Mouse (Mus musculus): ENCODE results near the gene Gm17545. TPM values are rescaled to one million over a fixed set of nuclear protein-coding genes. Genes with fewer than 3 reads are reported as not detected.

The Gm17545 gene
- total RNA-seq, 2 experiments from 2014 or later, result not detected

- no peak for ATAC-seq (replicated peaks; ENCODE audit: poor library complexity, severe bottlenecking)
These were observed 30.6 kb downstream of the Gm17545 start for GRCm38 (mm10) chr9:22484562-22485308.

DNA sequence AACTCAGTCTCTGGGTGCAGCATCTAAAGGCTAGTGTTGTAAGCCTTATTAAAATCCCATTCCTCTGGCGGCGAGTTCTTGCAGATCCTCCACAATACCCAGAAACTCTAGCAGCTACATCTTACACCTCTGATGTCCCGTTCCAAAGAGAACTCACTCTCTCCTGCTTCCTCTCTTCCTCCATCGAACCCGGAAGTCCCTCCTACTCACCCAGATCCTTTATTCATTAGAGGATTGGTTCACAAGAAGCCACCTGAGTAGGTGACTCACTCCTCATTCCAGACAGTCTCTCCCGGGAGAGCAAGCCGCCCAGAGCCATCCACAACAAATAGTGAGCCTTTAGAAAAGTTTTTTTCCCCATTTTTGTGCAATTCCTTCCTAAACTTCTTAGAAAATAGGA lies 32.1 kb downstream of the Gm17545 start:
- ATAC-seq (replicated peaks; ENCODE audit: poor library complexity, severe bottlenecking), result no peak

DNA sequence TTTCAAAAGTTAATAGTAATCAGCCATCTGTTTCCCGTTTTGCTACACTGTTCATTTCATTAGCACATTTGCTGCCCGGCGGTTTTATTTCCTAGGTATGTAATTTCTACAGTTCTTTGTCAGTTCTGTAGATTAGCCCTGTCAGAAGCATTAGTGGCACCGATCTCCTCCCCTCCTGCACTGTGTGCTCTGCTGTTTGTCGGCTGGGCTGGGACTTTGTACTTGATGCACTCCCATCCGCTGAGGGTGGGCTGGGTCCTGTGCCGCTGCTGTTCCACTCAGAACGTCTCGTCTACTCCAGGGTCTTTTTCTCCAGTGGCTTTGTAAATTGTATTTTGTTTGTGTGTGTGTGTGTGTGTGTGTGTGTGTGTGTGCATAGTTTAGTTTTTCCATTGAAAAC lies 34.9 kb downstream of the Gm17545 start:
- ATAC-seq (replicated peaks; ENCODE audit: poor library complexity, severe bottlenecking), result no peak

DNA sequence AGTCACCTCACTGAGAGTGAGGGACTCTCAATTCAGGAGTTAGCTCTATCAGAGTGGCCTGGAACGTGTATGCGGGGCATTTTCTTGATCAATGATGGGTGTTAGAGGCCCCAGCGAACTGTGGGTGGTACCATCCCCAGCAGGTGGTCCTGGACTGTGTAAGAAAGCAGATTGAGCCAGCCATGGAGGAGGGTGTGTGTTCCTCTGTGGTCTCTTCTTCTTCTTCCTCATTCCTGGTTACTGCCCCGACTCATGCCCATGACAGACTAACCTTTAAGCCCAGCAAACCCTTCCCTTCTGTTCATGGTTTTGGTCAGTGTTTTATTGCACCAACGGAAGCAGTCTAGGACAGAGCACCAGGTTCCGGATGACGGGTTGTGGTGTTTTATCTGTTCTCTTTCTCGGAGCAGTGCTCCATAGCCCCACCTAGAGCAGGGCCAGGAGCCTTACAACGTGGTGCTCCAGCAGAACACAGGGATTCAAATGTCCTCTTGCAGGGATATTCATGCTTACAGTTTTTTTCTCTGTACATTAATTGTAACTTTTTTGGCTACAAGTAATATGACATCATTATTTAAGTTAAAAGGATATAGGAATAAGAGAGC lies 40.2 kb downstream of the Gm17545 start:
- peak; percentile 69 for ATAC-seq (replicated peaks; ENCODE audit: poor library complexity, severe bottlenecking)

DNA sequence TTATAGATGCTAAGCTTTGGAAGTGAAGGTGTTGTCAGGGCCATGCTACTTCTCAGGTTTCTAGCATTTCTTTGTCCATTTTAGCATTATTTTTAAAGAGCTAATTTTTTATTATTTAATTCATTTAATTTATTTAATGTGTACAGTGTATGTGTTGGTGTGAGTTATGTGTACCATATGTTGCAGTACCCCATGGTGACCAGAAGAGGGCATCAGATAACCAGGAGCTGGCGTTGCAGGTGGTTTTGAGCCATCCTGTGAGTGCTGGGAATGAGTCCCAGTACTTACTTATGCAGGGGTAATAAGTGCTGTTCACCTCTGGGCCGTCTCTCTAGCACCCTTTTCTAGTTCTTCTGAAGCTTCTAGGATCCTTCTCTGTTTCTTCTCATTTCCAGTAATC lies 41.0 kb downstream of the Gm17545 start:
- no peak for ATAC-seq (replicated peaks; ENCODE audit: poor library complexity, severe bottlenecking)

DNA sequence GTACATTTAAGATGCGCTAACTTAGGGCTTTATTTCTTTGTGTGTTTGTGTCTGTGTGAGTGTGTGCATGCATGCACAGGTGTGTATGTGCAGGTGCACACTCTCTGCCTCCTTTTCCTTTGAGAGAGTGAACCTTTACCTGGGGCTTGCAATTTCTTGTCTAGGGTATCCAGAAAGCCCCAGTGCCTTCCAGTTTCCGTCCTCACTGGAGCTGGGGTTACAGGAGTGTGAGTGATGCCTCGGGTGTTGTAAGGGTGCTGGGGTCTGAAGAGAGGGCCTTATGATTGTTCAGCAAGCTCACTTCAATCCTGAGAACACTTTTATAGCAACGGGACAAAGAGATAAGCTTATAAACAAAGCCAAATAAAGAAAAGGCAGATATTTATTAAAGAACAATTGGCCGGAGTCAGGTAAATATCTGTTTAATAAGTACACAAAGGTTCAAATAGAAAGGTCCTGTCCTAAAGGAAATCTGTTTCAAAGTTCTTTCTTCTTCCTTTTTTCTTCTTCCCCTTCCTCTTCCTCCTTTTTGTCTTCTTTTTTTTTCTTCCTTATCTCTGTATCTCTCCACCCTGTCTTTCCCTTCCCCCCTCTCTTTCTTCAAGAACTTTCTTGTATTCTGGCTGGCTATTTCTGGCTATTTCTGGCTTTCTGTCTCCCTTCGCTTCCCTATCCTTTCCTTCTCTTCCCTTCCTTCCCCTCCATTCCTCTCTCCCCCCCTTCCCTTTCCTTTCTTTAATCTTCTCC lies 43.1 kb downstream of the Gm17545 start:
- ATAC-seq (replicated peaks; ENCODE audit: poor library complexity, severe bottlenecking), result no peak

DNA sequence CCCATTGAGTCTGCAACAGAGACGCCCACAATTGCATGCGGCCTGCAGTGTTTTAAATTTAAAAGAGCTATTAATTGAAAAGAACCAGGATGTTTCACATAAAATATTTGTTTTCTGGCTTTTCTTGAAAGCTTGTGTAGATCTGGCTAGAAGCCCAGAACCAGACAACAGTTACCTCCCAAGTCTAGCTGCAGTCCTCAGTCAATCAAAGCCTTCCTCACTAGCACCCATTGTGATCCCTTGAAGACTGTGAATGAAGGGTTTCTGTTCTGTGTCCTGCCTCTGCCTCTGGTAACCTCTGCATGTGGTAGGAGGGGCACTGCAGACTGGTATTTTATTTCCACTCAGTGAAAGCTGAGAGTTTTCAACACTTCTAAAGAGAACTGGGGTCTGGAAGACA lies 48.9 kb downstream of the Gm17545 start:
- no peak for ATAC-seq (replicated peaks; ENCODE audit: poor library complexity, severe bottlenecking)

- no peak for ATAC-seq (replicated peaks; ENCODE audit: poor library complexity, severe bottlenecking)
These were observed 49.5 kb downstream of the Gm17545 start for GRCm38 (mm10) chr9:22503581-22503980.

DNA sequence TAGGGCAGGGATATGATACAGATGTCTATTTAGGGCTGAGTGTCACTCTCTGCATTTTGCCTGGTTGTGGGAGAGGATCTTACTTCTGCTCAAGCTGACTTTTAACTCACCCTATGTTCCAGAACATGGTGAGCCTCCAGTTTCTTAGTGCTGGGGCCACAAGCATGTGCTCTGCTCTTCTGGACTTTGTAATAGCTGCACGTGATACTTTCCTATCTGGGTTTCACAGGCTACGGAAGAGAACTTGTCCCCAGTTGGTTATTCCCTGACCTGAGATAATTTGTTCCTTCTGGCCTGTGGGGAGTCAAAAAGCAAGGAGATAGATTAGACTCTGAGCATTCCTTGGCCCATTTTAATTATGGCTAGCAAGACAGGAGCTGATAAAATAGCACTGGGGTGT lies 51.5 kb downstream of the Gm17545 start:
- no peak for ATAC-seq (replicated peaks; ENCODE audit: poor library complexity, severe bottlenecking)

Other genes with a start within 250 kb of the Gm17545 start
- gene Zfp809, start 228.6 kb upstream of the Gm17545 start, total RNA-seq (2014; fragmentation: Nextera tagmentation), result 50.6 and 54.9 TPM in 2 replicates
- 20.4 and 27.2 TPM in 2 replicates for gene Zfp809, start 228.6 kb upstream of the Gm17545 start, total RNA-seq (2017)
- gene Zfp599, start 194.4 kb upstream of the Gm17545 start, total RNA-seq (2014; fragmentation: Nextera tagmentation), result 1.3 and 3.1 TPM in 2 replicates
- 8.9 and 10.3 TPM in 2 replicates for gene Zfp599, start 194.4 kb upstream of the Gm17545 start, total RNA-seq (2017)
- gene Zfp810, start 146.6 kb upstream of the Gm17545 start, total RNA-seq (2014; fragmentation: Nextera tagmentation), result 10.4 and 17.4 TPM in 2 replicates
- gene Zfp810, start 146.6 kb upstream of the Gm17545 start, total RNA-seq (2017), result 9.4 and 16.3 TPM in 2 replicates
- 40.1 and 40.4 TPM in 2 replicates for gene Anln, start 65.1 kb upstream of the Gm17545 start, total RNA-seq (2014; fragmentation: Nextera tagmentation)
- gene Anln, start 65.1 kb upstream of the Gm17545 start, total RNA-seq (2017), result 55.3 and 59.9 TPM in 2 replicates
- gene 9530077C05Rik, start 42.8 kb upstream of the Gm17545 start, total RNA-seq (2014; fragmentation: Nextera tagmentation), result 2.1 TPM in 1 of 2 replicates, not detected in the other
- gene 9530077C05Rik, start 42.8 kb upstream of the Gm17545 start, total RNA-seq (2017), result 2.0 and 2.1 TPM in 2 replicates
- gene Rp9, start 15.5 kb downstream of the Gm17545 start, total RNA-seq (2014; fragmentation: Nextera tagmentation), result 80.0 and 88.0 TPM in 2 replicates
- 164 and 168 TPM in 2 replicates for gene Rp9, start 15.5 kb downstream of the Gm17545 start, total RNA-seq (2017)
- 10.9 and 20.5 TPM in 2 replicates for gene Bbs9, start 21.4 kb downstream of the Gm17545 start, total RNA-seq (2014; fragmentation: Nextera tagmentation)
- gene Bbs9, start 21.4 kb downstream of the Gm17545 start, total RNA-seq (2017), result 14.8 and 18.4 TPM in 2 replicates